Mouse (Mus musculus) gastrocnemius, adult 18-20 months (tissue): Measurements from ENCODE around the gene Anks3. TPM values are rescaled to one million over a fixed set of nuclear protein-coding genes. Genes with fewer than 3 reads are reported as not detected.

Experiments
- DNase-seq: peaks from one replicate; pipeline ENCODE4 v3.0.0; 2021; ENCODE audit warnings: low spot score
- total RNA-seq, 2 experiments: library from RNA; stranded (reverse); gene quantifications; 2 replicates each; pipeline ENCODE4 v1.2.3; 2021

Anks3 gene
- total RNA-seq, 2 experiments from 2014 or later = 9.2 to 10.7 TPM

- no peak for DNase-seq
These were observed 62.8 kb downstream of the Anks3 start for GRCm38 (mm10) chr16:4901167-4901566.

- no peak for DNase-seq
These were observed 64.3 kb downstream of the Anks3 start for GRCm38 (mm10) chr16:4899711-4900110.

- DNase-seq = no peak
These were observed 65.1 kb downstream of the Anks3 start for GRCm38 (mm10) chr16:4898881-4899280.

- DNase-seq = no peak
These were observed 66.8 kb downstream of the Anks3 start for GRCm38 (mm10) chr16:4897146-4897730.

- DNase-seq = peak; percentile 62
These were observed 67.6 kb downstream of the Anks3 start for GRCm38 (mm10) chr16:4896249-4897027.

- no peak for DNase-seq
These were observed 69.7 kb downstream of the Anks3 start for GRCm38 (mm10) chr16:4894201-4894908.

- DNase-seq = no peak
These were observed 71.8 kb downstream of the Anks3 start for GRCm38 (mm10) chr16:4892171-4892570.

Other genes starting within 250 kb of the Anks3 start
- 1 to 10 TPM; 2.5 to 2.9 TPM for gene Nmral1, start 244.8 kb downstream of the Anks3 start, total RNA-seq
- 10 to 100 TPM; 37.6 to 46.7 TPM for gene Hmox2, start 237.8 kb downstream of the Anks3 start, total RNA-seq
- gene Cdip1, start 173.9 kb downstream of the Anks3 start, total RNA-seq = 10 to 100 TPM; 73.7 to 74.7 TPM
- gene 4930562C15Rik, start 128.8 kb downstream of the Anks3 start, total RNA-seq = not detected
- 10 to 100 TPM; 35.4 to 37.6 TPM for gene Ubald1, start 83.9 kb downstream of the Anks3 start, total RNA-seq
- 10 to 100 TPM; 54.2 to 62.4 TPM for gene Mgrn1, start 78.0 kb downstream of the Anks3 start, total RNA-seq
- gene Nudt16l1, start 25.4 kb downstream of the Anks3 start, total RNA-seq = 10 to 100 TPM; 10.1 to 12.5 TPM
- not detected for gene Sept12, start 33.6 kb upstream of the Anks3 start, total RNA-seq
- not detected for gene Smim22, start 43.1 kb upstream of the Anks3 start, total RNA-seq
- gene Rogdi, start 49.3 kb upstream of the Anks3 start, total RNA-seq = 1 to 10 TPM; 4.9 to 5.7 TPM
- 10 to 100 TPM; 28.9 to 32.3 TPM for gene Glyr1, start 85.7 kb upstream of the Anks3 start, total RNA-seq
- gene Ubn1, start 85.9 kb upstream of the Anks3 start, total RNA-seq = 10 to 100 TPM; 19.5 to 23.9 TPM
- 1 to 10 TPM; 3.1 to 3.6 TPM for gene Ppl, start 168.2 kb upstream of the Anks3 start, total RNA-seq
- gene Sec14l5, start 182.9 kb upstream of the Anks3 start, total RNA-seq = 10 to 100 TPM; 10.9 to 12.9 TPM
- gene Nagpa, start 239.8 kb upstream of the Anks3 start, total RNA-seq = 1 to 10 TPM; 6.9 TPM